Mouse (Mus musculus): ENCODE measurements at regions not wholly inside any gene's neighbourhood (a gene's known extent, or its start where the extent isn't known, plus 50 kb on each side); places are given as distances from the start of the nearest gene placed in this dataset.
A peak's percentile ranks its signal among the peaks of the same experiment; 100 is the strongest.
"Not testable (repeated sequence)": the region's sequence is repeated elsewhere in the genome, so short reads cannot be mapped to it uniquely, and the experiment has no call there.

- no peak for DNase-seq (ENCODE audit: low spot score)
Measured at GRCm38 (mm10) chr15:9954941-9955340, 206.3 kb upstream of the Spef2 start.

GRCm38 (mm10) chr15:9974999-9975398 is 202.0 kb upstream of the Prlr start:
- no peak for DNase-seq (ENCODE audit: low spot score)

- DNase-seq (ENCODE audit: low spot score): no peak
Measured at GRCm38 (mm10) chr15:10011289-10012234, 165.5 kb upstream of the Prlr start.

GRCm38 (mm10) chr15:10017216-10017615 is 159.8 kb upstream of the Prlr start:
- DNase-seq (ENCODE audit: low spot score): no peak

GRCm38 (mm10) chr15:10029902-10030301 is 147.1 kb upstream of the Prlr start:
- DNase-seq (ENCODE audit: low spot score): no peak

GRCm38 (mm10) chr15:10035561-10035960 is 141.5 kb upstream of the Prlr start:
- peak; percentile 2 for DNase-seq (ENCODE audit: low spot score)

- not testable (repeated sequence) for DNase-seq (ENCODE audit: low spot score)
Measured at GRCm38 (mm10) chr15:10036576-10036975, 140.5 kb upstream of the Prlr start.

GRCm38 (mm10) chr15:10073580-10073979 is 103.5 kb upstream of the Prlr start:
- DNase-seq (ENCODE audit: low spot score): no peak

GRCm38 (mm10) chr15:10074916-10075315 is 102.1 kb upstream of the Prlr start:
- peak; percentile 42 for DNase-seq (ENCODE audit: low spot score)

- DNase-seq (ENCODE audit: low spot score): no peak
Measured at GRCm38 (mm10) chr15:10075391-10076060, 101.5 kb upstream of the Prlr start.

GRCm38 (mm10) chr15:10076061-10076400 is 101.0 kb upstream of the Prlr start:
- DNase-seq (ENCODE audit: low spot score): no peak

- no peak for DNase-seq (ENCODE audit: low spot score)
Measured at GRCm38 (mm10) chr15:10078434-10078833, 98.6 kb upstream of the Prlr start.

- DNase-seq (ENCODE audit: low spot score): no peak
Measured at GRCm38 (mm10) chr15:10079510-10079909, 97.5 kb upstream of the Prlr start.

GRCm38 (mm10) chr15:10088691-10089090 is 88.3 kb upstream of the Prlr start:
- no peak for DNase-seq (ENCODE audit: low spot score)

GRCm38 (mm10) chr15:10090384-10091092 is 86.5 kb upstream of the Prlr start:
- DNase-seq (ENCODE audit: low spot score): no peak

GRCm38 (mm10) chr15:10103350-10103749 is 73.7 kb upstream of the Prlr start:
- DNase-seq (ENCODE audit: low spot score): peak; percentile 13

- not testable (repeated sequence) for DNase-seq (ENCODE audit: low spot score)
Measured at GRCm38 (mm10) chr15:10105211-10105976, 71.6 kb upstream of the Prlr start.

GRCm38 (mm10) chr15:10106853-10107252 is 70.2 kb upstream of the Prlr start:
- DNase-seq (ENCODE audit: low spot score): no peak
